Mouse (Mus musculus): ENCODE measurements around the gene Elf3.
"Not testable (repeated sequence)": the region's sequence is repeated elsewhere in the genome, so short reads cannot be mapped to it uniquely, and the experiment has no call there.

Elf3 gene

GRCm38 (mm10) chr1:135258380-135259127 is at the start of gene Elf3:
Gene Elf3 (minus strand): TSS chr1:135258568.
- DNase-seq (ENCODE audit: low read depth, low spot score): peak; percentile 89

DNA sequence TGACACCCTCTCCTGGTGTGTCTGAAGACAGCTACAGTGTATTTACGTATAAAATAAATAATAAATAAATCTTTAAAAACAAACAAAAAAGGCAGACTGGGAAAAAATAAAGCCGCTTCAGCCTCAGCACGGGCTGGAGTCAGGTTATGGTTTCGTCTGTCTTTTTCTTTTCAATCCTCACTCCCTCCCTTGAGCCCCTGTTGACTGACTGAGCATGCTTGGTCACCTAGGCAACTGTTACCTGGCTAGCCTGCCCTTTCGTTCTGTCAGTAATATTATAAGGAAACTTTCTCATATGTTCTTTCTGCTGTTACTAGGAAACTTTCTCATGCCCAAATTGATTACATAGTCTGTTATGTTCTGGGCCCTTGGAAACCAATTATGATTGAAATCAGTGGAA is 32.5 kb upstream of the Elf3 start:
- DNase-seq (ENCODE audit: low read depth, low spot score): no peak

DNA sequence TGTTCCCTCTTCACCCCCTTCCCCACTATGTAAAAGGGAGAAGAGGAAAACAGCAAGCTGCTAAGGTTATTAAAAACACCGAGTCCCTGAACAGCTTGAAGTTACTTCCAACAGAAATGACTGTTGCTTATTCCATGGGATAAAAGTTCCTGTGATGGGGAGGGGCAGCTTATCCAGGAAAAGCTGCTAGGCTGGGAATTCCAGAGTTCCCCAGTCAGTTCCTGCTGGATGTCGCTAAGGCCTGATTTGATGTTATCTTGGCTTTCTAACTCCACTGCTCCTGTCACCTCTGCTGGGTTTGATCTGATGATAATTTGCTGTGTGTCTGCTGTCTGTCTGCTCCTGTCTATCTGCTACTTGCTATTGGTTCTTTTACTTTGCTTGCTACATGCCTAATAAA is 27.9 kb upstream of the Elf3 start:
- DNase-seq (ENCODE audit: low read depth, low spot score): no peak

DNA sequence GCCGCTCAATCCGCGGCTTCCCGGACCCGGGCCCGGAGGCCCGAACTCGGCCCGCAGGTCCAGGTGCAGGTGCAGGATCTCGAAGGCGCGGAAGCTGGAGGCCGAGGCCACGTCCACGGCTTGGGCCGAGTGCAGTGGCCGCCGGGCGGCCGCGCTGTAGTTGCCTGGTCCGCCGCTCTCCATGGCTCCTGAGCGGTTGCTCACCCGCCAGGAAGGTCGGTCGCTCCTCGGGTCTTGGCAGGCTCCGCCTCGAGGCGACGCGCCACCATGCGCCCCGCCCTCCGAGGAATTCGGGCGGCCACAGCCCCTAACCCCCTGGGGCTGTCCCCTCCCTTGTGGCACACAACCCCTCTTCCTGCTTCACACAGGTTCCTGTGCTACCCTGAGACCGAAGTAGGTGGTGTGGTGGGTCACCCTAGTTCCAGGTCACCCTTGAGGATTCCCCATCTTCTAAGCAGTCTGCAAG is 25.5 kb upstream of the Elf3 start, which contains the start of gene Rnpep:
Rnpep (minus strand) TSS at position 259 of the 466 bp plus-strand sequence.
- DNase-seq (ENCODE audit: low read depth, low spot score): peak; percentile 94

GRCm38 (mm10) chr1:135283287-135283825 is 25.0 kb upstream of the Elf3 start:
- DNase-seq (ENCODE audit: low read depth, low spot score): peak; percentile 76

DNA sequence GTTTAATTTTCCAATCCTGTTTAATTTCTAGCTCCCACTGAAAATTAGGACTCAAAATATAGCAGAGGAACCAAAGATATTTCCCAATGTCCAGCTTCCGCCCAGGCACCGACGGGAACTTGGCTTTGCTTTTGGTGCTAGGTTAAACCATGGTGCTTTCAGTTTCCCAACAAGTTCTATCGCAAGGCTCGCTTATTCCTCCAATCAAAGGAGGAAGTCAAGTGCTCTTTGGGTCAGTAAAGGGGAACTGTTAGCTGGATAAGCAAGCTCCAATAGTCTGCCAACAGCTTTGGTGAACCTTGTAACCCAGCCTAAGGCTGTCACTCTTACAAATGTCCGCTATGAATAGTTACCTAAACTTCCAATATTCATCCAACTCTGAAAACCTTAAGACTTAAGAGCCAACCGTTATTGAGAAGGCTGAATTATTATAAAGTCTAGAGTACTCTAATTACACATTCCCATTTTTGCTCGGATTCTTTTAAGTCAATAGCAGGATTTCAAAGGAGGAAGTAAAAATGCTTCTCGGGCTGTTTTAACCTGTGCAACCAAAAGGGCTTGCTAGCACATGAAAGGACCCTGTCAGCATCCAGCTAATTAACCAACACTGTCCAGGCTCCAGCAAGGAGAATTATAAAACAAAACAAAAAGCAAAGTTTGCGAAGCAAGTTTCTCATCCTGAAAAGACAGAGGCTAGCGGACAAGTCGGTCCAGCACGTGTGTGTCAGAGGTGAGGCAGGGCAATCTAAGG is 24.3 kb upstream of the Elf3 start:
- no peak for DNase-seq (ENCODE audit: low read depth, low spot score)

DNA sequence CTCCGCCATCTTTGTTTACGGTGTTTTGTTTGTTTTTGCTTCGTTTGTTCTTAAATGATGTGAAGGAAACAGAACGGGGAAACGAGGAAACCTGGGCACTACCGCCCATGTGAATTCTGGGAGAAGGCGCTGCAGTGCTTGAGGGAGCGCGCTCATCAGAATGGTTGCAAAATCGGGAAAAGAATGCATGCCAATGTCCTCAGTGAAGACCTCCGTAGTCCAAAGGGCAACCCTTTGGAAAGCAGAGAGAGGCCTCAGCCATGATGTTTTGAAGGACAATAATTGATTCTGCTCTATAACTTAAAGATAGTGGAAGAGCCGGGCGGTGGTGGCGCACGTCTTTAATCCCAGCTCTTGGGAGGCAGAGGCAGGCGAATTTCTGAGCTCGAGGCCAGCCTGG is 23.5 kb upstream of the Elf3 start:
- DNase-seq (ENCODE audit: low read depth, low spot score): no peak

- peak; percentile 59 for DNase-seq (ENCODE audit: low read depth, low spot score)
Observed at GRCm38 (mm10) chr1:135280646-135281045, 22.3 kb upstream of the Elf3 start.

GRCm38 (mm10) chr1:135271371-135271770 is 13.0 kb upstream of the Elf3 start:
- no peak for DNase-seq (ENCODE audit: low read depth, low spot score)

- no peak for DNase-seq (ENCODE audit: low read depth, low spot score)
Observed at GRCm38 (mm10) chr1:135267663-135268446, 9.5 kb upstream of the Elf3 start.

DNA sequence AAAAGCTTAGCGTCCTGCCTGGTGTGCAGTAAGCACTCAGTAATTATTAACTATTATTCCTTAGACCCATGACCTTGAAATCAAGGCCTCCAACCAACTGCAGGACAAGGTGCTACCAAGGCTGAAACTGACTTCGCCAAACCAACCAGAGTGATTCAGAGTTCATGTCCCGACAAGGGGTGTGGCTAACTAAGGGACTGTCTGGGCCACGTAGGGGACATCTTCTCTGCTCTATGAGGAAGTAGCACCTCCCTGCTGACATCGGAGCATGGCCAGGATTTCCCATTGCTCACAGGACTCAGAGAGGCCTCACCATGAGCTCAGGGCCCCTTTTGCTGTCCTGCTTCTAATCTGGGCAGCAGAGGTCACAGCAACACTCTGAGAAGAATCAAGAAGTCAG is 7.5 kb upstream of the Elf3 start:
- no peak for DNase-seq (ENCODE audit: low read depth, low spot score)

DNA sequence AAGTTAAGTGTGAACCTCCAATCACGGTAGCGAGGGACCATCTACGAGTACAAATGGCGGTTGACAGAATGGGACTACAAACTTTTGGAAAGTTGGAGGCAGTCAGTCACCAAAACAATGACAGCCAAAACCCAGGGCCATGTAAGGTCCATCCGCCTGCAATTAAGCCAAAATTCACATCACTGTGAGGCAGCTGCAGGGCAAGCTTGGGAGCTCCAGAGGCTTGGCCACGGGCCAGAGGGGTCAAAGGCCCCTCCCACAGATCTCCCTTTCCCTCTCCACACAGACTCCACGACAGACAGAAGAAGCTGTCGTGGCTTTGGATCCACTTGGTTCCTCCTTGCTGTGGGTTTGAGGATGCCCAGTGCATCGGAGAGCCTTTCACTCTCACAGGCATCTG is 4.9 kb upstream of the Elf3 start:
- no peak for DNase-seq (ENCODE audit: low read depth, low spot score)

- no peak for DNase-seq (ENCODE audit: low read depth, low spot score)
Observed at GRCm38 (mm10) chr1:135262329-135262728, 4.0 kb upstream of the Elf3 start.

DNA sequence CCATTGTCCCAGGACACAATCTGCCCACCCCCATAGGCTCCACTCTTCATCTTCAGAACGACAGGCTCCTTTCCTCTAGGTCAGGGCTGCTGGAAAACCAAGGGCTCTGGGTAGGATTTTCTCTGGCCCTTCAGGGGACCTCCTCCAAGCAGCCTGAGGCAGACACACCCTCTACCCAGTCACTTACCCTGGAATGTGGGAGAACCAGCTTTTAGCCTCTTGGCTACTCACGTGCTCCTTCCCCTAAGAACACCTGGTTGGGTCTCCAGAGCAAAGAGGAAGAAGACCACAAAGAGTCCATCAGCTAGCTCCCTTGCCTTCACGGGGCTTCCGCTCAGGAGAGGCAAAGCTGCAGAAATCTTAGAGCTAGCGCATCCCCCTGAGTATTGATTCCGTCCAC is 2.6 kb upstream of the Elf3 start:
- DNase-seq (ENCODE audit: low read depth, low spot score): peak; percentile 66

GRCm38 (mm10) chr1:135259128-135259436 is 714 bp upstream of the Elf3 start:
- peak; percentile 95 for DNase-seq (ENCODE audit: low read depth, low spot score)

DNA sequence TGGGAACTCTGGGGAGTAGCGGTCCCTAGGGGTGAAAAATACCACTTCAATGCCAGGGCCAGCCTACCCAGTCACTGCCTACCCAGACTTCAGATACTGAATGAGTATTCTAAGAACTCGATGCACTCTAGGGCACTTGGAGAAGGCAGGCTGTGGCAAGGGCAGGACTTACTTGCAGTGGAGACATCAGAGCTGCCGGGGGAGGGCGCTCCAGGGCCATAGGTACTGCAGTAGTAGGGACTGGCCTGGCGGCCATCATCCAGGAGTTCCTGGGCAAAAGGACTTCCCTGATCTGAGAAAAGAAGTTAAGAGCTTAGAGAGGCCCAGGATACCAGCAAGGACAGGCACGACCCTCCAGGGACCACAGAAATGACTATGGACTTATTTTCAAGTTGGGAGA is 2.1 kb downstream of the Elf3 start:
- DNase-seq (ENCODE audit: low read depth, low spot score): peak; percentile 86

DNA sequence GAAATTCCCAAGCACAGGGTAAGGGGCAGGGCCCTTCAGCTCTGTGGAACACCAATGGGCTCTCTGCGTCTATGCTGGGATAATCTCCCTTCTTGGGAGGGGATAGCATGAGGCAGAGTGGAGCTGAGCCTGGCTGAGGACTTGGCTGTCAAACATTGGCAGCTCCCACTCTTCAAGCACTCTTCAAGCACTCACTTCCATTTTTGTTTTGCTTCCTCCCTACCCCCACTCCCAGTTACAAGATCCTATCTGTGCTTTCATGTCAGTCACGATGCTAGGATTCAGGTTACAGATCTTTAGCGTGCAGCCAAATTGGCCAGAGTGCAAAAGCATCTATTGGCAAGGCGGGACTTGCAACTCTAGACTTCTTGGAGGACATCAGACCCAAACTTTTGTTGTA is 5.5 kb downstream of the Elf3 start:
- no peak for DNase-seq (ENCODE audit: low read depth, low spot score)

DNA sequence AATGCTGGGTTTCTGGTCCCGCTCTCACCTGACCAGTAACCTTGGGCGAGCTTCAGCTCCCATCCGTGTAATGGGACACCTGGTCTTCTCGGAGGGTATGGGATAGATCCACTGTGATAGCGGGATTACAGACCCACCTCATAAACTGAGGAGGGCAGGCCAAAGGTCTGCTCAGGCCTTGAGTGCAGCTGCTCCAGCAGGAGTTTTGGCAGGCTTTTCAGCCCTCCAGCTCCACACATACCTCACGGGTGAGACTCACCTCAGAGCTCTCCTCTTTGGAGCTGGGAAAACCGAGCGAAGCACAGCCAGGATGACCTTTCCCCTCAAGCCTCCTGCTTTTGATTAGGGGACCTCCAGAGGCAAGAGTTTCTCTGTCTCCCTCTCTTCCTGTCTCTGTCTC is 7.0 kb downstream of the Elf3 start:
- no peak for DNase-seq (ENCODE audit: low read depth, low spot score)

GRCm38 (mm10) chr1:135250706-135251105 is 7.7 kb downstream of the Elf3 start:
- DNase-seq (ENCODE audit: low read depth, low spot score): peak; percentile 74

DNA sequence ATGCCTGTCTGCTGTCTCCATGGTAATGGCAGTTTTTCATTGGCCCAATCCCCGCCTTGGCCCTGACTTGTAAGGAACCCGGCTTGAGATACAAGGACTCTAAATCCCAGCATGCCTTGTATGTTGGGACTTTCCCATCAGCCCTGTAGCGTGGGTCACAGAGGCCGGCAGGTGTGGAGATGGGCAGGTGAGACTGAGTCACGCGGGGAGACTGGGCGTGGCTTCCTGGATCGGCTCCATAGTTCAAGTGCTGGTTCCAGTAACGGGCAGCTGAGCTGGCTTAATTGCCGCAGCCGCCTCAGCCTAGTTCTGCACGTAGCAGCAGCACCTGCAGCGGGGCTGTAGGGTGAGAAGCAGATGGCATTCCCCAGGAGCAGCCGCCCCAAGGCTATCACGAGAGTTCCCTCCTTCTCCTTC is 9.9 kb downstream of the Elf3 start:
- peak; percentile 86 for DNase-seq (ENCODE audit: low read depth, low spot score)

DNA sequence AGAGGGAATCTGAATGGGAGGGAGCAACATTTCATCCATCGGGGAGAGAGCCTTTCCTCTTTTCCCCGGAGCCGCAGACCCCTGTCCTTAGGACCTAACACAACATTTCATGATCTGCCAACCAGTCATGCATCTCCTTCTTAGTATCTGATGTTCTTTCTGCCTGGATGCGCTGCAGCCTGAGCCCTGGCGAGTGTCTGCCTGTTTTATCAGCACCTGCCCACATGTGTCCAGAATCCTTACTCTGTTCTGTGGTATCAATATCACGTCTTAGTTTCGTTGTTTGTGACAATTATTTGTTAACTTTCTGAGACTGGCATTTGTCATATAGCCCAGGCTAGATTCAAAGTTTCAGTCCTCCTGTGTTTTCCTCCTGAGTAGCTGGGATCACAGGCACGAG is 14.4 kb downstream of the Elf3 start:
- DNase-seq (ENCODE audit: low read depth, low spot score): no peak

DNA sequence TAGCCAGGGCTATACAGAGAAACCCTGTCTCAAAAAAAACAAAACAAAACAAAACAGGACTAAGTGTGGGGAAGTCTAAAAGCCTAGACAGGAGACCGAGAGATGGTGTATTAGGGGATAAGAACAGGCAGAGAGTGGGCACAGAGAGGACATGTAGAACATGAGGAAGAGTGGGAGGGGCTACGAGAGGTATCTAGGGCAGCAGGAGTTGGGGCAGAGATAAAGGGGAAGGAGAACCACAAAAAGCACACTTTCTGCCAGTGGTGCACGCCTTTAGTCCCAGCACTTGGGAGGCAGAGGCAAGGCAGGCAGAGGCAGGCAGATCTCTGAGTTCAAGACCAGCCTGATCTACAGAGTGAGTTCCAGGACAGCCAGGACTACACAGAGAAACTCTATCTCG is 18.2 kb downstream of the Elf3 start:
- DNase-seq (ENCODE audit: low read depth, low spot score): not testable (repeated sequence)

Measured in ZHBTc4 (cell line).